Mouse (Mus musculus) heart, postnatal 14 days (tissue): Measurements from ENCODE around the gene Pigl. TPM values are rescaled to one million over a fixed set of nuclear protein-coding genes. Genes with fewer than 3 reads are reported as not detected.
"Not testable (repeated sequence)": the region's sequence is repeated elsewhere in the genome, so short reads cannot be mapped to it uniquely, and the experiment has no call there.

Experiments
- DNase-seq, 2 experiments: peaks; one replicate each; pipeline ENCODE4 v3.0.0; 2021 to 2022
- intact Hi-C: fragments of 180-260 bp; cut with DNase I; formaldehyde crosslinking; loops from one replicate; pipeline ENCODE4 v1.15.1; 2025
- total RNA-seq, 2 experiments: library from RNA; stranded (reverse); gene quantifications; 2 replicates each; pipeline ENCODE4 v1.2.3; 2021

The Pigl gene
- total RNA-seq, 2 experiments from 2014 or later = 3.8 to 4.3 TPM

DNA sequence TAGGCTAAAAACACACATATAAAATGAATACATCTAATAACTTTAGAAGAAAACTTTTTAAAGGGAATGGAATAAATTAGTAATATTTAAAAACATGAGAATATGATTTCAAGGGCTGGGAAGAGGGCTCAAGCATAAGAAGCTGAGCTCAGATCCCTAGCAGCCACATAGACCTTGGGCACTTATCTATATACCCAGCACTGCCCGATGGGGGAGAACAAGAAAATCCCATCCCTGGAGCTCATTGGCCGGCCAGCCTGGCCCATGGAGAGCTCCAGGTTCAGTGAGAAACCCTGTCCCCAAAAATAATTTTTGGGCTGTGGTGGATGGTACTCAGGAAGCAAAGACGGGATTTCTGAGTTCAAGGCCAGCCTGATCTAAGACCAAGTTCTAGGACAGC is 7.6 kb downstream of the Pigl start:
- intact Hi-C loops = no loop called here
- DNase-seq = no peak

DNA sequence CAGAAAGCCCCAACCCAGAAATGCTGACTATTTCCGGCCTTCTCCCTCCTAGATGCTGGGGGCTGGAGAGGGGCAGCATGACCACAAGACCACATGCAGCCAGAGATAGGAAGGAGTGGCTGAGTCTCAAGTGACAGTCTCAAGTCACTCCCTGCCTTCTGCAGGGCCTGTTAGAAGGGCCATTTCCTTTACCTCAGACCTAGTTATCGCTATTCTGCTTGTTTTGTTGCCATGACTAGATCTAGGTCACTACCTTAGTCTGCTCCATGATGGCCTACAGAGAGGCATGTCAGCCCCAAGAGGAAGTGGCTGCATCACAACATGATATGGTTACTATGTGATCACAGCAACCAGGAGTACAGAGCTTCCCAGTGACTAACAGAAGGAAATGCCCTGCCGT is 8.3 kb downstream of the Pigl start:
- DNase-seq = no peak
- intact Hi-C loops = no loop called here

DNA sequence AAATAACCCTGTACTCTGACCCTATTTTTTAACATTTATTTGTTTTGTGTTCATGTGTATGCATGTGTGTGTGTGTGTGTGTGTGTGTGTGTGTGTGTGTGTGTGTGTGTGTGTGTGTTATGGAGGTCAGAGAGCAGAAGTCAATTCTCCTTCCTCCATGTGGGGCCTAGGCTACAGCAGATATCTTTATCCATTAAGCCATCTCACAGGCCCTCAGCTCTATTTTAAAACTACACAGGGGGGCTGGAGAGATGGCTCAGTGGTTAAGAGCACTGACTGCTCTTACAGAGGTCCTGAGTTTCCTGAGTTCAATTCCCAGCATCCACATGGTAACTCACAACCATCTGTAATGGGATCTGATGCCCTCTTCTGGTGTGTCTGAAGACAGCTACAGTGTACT is 9.0 kb downstream of the Pigl start:
- DNase-seq, intact Hi-C loops: not testable (repeated sequence)

DNA sequence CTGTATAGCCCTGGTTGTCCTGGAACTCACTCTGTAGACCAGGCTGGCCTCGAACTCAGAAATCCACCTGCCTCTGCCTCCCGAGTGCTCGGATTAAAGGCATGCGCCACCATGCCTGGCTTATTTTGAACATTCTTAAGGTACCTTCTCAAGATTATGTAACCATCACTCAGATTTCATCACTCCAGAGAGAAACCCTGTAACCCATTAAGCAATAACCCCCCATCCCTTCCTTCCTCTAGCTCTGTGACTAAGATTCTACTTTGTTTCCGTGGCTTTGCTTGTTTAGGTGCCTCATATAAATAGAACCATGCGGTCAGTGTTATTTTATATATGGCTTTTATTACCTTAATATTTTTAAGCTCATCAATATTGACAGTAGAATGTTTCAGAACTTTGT is 12.2 kb downstream of the Pigl start:
- intact Hi-C loops = no loop called here
- DNase-seq = no peak

DNA sequence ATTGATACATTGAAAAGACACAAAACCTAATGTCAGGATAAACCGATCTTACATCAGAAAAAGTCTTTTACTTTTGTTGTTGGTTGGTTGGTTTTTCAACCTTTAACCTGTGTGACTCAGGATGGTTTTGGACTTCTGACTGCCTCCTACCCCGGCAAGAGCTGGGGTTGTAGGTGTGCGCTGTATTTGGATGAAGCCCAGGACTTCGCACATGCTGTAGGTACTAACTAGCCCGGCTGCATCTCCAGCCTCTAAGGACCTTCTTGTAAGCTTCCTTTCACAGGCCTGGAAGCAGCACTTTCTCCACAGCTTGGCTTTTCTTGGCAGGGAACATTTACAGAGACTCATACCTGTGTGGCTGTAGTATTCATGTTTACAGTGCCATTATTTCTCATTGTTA is 15.3 kb downstream of the Pigl start:
- no peak for DNase-seq
- intact Hi-C loops = no loop called here

DNA sequence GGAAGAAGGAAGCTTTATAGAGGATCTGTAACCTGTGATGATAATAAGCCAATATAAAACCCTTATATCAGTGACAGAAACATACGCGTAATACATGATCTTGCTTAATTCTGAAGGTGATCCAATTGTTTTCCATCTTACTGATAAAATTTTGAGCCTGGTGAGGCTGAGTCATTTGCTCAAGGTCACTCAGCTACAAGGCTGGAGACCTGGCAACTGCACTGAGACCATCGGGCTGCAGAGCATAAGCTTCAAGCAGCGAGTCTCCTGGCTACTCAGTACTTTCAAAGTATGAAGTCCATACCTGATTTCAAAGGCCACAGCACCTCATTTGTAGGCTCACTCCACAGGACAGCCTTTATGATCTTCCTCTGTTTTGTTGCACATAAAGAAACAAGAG is 17.9 kb downstream of the Pigl start:
- intact Hi-C loops = no loop called here
- DNase-seq = no peak

DNA sequence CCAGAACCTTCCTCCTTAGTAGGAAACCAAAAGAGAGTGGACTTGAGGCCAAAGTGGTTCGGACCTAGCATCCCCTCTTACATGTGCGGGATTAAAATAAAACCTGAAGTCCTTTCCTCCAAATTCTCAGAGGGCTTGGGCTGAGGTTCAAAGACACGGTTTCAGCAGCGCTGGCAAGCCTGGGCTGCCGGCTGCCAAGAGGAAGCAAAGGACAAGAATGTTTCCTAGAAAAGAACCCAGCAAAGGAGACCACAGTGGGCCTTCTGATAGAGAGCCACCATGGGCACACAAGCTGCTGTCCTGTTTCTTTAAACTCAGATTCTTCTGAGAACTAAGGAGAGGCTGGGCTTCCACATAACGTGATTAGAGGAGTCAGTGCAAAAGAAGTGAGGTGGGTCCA is 20.7 kb downstream of the Pigl start:
- intact Hi-C loops = no loop called here
- peak in 1 of 2 experiments; percentile 18 for DNase-seq

DNA sequence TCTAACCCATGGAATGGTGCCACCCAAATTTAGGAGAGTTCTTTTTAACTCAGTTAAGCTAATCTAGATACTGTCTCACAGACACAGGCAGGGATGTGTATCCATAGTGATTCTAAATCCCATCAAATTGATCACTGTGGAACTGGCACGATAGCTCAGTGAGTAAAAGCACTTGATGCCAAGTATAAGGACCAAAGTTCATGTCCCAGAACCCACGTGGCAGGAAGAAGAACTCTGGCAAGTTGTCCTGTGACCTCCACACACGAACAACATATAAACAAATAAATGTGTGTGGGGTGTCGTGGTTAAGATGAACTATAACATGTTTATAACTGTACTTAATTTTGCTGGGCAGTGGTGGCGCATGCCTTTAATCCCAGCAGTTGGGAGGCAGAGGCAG is 21.3 kb downstream of the Pigl start:
- intact Hi-C loops = no loop called here
- DNase-seq = no peak

DNA sequence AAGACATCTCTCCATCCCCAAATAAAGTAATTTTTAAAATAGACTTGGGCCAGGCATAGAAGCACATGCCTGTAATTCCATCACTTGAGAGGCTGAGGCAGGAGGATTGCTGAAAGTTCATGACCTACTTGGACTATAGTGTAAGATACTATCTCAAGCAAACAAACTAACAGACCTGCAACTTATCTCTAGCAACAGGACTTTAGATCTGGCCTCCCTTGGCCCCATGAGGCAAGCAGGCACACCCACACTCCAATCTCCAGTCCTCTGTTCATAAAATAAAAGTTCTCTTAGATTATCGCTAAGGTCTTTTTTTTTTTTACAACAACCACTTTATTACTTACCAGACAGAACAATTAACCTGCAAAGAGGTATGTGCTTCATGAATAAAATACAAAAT is 28.7 kb downstream of the Pigl start:
- no peak for DNase-seq
- intact Hi-C loops = no loop called here

DNA sequence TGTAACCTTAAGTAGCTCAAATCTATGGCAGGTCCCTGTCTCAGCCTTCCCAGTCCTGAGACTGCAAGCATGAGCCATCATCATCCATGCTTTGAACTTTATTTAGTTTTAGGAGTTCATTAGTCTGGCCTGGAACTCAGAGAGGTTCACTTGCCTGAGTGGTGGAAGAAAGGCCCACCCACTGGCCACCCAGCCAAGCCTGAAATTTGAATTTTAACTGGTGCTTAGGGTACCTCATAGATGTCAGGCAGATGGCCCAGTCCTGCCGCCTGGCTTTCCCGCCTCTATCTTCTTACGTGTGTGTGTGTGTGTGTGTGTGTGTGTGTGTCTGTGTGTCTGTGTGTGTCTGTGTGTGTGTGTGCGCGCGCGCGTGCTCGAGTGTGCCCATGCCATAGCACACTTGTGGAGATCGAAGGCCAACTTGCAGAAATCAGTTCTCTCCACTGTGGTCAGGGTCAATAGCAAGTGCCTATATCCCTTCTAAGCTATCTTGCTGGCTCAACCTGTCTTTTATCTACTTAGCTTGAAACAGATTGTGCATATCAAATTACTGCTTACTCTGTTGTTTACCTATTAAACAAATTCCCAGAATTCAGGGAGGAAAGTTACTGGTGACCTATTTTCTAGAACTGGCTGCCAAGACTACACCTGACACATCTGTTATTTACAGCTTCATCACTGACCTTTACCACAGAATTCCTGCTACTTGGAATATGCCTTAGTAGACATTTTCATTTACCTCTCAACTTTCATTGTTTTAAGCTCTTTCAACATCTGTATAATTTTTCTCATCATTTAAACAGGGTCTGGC is 29.5 kb downstream of the Pigl start:
- no peak for DNase-seq
- intact Hi-C loops = no loop called here

DNA sequence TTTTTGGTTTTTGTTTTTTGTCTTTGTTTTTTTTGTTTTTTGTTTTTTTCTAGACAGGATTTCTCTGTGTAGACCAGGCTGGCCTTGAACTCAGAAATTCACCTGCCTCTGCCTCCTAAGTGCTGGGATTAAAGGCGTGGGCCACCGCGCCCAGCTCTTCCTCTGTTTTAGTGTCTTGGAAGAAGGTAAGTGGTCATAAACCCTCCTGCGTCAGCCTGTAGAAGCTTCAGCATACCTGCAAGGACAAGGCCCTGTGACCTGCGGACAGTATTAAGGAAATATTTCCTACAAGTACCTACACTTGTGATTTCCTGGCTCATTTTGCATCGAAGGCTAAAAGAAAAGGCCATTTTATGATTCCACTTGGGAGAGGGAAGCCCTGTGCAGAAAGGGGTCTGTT is 35.4 kb downstream of the Pigl start:
- intact Hi-C loops = no loop called here
- no peak for DNase-seq

DNA sequence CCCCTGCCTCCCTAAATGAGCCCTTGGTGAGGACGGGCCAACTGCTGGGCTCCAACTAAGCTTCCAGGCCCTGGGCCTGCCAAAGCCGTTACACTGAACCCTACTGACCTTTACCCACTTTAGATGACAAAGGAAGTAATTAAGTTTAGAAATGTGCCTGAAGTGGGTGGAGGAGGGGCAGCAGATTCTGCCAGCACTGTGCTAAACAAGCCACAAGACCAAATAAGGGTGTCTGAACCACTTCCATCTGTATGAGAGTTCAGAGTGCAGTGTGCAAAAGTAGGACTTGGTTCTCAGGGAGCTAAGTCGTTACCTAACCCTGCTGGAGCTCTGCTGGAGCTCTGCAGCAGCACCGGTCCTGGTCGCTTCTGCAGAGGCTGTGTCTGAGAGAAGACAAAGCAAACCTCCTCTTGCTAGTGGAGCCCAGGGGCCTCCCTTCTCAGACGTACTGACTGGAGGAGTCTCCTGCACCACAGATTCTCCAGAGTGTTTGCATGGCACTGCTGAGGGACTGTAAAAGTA is 36.6 kb downstream of the Pigl start:
- DNase-seq = peak; percentile 28 to 48
- intact Hi-C loops = loop anchor here (5.0 kb wide), 1 partner anchor 98 kb away; no protein-coding TSS in a partner anchor

DNA sequence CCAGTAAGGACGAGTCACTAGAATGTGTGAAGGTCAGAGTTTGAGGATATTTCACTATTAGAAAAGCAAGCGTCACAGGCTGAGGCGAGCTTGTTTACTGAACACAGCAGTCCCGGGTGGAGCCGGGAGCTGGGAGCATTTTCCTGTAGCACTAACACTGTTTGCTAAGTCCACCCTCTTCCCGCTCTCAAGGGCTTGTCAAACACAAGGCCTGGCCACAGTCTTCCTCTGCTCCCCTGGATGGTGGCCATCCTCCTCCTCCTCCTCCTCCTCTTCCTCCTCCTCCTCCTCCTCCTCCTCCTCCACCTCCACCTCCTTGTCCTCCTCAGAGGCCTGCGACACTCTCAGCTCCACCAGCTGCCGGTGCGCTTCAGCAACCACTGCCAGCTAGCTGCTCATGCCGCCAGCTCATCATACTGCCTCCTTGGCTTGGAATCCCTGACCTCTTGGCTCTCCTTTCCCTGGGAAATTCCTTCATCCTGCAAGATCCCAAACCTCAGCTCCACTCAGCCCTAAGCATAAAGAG is 37.1 kb downstream of the Pigl start:
- intact Hi-C loops = loop anchor here (5.0 kb wide), 1 partner anchor 98 kb away; no protein-coding TSS in a partner anchor
- peak; percentile 35 to 48 for DNase-seq

DNA sequence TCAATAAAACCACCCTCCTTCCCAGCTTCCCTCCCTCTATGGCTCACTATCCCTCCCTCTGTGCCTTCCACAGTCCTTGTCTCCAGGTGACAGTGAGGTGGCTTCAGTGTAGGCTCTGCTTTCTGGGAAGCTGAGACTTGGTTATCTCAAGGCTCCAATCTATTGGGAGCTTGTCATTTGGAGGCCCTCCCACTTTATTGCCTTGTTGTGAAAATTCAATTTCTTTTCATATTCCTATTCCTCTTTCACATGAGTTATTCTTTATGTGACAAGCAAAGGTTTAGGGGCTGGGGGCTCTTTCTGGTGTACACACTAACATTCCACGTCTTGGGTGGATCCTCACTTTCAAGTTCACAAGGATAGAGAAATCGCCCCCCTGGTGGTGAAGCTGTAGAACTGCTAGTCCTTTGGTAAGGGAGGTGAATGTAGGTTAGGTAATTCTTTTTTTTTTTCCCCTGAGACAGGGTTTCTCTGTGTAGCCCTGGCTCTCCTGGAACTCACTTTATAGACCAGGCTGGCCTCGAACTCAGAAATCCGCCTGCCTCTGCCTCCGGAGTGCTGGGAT is 38.0 kb downstream of the Pigl start:
- intact Hi-C loops = loop anchor here (1.0 to 5.0 kb wide), 2 partner anchors 38 to 99 kb away; partner anchors contain the start of genes Ncor1 and Pigl
- peak; percentile 46 to 49 for DNase-seq

DNA sequence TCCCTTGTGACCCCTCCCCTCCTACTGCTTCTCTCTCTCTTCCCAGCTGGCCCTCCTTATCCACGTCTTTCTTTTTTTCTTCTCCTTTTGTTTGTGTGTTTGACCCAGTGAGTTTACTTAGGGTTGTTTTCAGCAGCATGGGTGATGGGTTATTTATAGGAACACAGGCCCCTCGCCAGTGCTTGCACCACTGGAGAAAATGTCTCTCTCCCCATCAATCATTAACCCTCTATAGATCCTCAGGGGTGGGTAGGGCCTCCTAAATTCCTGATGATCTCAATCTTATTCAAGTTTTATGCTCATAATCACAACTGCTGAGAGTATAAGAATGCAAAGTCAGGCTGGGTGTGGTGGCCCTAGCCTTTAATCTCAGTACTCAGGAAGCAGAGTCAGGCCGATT is 38.9 kb downstream of the Pigl start:
- DNase-seq = no peak
- intact Hi-C loops = loop anchor here (5.0 kb wide), 1 partner anchor 100 kb away; no protein-coding TSS in a partner anchor

DNA sequence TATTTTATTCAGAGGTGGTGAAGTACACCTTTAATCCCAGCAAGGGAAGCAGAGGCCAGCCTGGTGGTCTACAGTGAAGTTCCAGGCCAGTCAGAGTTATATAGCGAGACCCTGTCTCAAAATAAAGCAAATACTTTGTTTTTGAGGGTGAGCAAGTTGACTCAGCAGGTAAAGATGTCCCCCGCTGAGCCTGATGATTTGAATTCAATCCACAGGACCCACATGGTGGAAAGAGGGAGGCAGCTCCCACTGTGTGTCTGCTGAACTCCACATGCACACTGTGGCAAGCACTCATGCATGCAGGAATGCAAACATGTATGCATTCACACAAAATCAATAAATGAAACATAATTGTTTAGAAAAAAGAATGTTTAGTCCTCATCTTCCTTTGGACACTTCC is 40.5 kb downstream of the Pigl start:
- intact Hi-C loops = loop anchor here (5.0 kb wide), 1 partner anchor 102 kb away; no protein-coding TSS in a partner anchor
- DNase-seq = no peak

DNA sequence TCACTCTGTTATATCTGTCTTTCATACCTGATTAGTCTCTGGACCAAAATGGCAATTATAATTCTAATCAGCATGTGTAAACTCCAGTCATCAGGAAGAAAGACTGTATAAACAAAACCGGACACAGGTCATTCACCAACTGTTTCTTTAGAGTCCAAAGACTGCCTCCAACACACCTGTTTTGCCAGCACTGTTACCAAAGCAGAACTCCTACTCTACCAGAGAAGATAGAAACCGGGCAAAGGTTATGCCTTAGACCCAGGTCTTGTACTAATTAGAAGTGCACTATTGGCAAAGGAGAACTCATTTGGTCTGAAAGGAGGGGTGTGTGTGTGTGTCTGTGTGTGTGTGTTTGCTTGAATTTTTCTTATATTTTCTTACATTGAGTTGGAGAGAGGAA is 42.3 kb downstream of the Pigl start:
- intact Hi-C loops = no loop called here

DNA sequence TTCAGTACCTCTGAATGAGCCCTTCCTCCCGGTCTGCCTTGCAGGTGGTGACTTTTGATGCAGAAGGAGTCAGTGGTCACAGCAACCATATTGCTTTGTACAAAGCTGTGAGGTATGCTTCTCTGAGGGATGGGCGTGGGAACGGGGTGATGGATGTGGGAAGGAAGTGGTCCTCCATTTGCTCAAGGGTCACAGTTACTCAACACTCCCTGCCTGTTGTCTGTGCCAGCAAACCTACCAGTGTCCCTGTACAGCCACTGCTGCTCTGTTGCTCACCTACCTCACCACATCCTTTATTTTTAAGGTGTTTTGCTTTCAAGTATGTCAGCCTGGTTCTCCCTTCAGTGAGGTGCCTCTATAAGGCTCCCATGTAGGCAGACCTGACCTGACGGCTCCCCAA is 49.4 kb downstream of the Pigl start:
- intact Hi-C loops = no loop called here
- DNase-seq = no peak

More for the DNA sequence above, 42.3 kb downstream of the Pigl start:
- DNase-seq = no peak

DNA sequence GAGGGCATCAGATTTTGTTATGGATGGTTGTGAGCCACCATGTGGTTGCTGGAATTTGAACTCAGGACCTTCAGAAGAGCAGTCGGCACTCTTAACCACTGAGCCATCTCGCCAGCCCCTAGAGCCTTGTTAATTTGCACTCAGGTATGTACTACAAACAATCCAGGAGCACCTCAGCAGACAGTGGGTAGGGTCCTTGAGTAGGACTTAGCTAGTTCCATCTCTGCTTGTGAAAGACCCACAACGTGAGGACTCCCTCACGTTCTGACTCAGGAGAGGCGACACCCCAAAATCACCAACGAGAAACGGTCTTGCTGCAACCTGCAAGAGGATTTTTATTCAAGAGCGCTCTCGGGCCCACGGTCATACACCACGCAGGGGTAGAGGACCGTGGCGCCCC is 50.1 kb downstream of the Pigl start:
- DNase-seq, intact Hi-C loops: not testable (repeated sequence)

DNA sequence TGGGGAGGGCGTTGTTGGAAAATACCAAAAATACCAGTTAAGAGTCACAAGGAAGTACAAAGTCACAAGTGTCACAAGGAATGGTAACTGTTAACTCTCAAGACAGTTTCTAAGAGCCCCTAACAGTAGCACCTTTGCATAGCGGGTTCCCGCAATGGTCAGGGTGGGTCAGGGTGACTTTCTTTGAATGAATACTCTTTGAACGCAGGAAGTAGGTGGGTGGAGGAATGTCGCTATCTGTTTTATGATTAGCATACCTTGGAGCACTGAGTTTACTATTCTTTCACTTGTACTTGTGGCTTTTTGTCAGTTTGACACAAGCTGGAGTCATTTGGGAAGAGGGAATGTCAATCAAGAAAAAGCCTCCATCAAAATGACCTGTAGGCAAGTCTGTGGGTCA is 50.6 kb downstream of the Pigl start:
- DNase-seq, intact Hi-C loops: not testable (repeated sequence)

DNA sequence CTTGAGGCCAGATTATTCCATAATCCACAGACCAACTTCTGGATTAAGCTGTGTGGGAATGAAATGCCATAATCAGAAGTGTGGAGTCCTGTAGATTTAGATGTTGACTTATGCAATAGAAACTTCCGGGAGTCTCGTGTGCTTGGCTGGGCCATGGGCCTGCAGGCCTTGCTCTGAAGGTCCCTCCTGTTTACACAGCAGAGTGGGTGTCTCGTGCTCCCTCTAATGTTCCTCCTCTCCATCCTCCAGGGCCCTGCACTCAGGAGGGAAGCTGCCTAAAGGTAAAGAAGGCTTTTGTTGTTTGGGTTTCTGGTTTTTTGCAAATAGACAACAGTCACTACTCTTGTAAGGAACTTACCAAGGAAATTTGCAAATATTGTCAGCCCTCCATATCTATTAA is 51.3 kb downstream of the Pigl start:
- no peak for DNase-seq
- intact Hi-C loops = no loop called here

DNA sequence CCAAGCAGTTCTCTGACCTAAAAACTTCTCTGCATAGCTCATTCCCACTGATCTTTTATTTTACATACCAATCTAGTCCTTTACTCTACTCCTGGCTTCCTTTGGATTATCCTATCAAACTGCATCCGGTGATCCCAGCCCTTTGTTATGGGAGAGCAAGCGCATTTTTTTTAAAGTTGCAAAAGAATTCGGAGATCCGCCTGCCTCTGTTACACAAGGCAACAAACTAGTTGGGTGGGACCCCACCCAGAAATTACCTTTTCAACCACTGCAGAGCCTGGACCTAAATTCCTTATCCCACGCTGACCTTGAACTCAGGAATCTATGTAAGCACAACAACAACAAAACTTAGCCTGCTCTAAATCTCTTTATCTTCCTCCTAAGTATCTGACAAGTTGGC is 52.7 kb downstream of the Pigl start:
- intact Hi-C loops = no loop called here
- no peak for DNase-seq
